Mouse (Mus musculus) ovary, adult 2 months (tissue): Measurements from ENCODE around the gene Elane. TPM values are rescaled to one million over a fixed set of nuclear protein-coding genes. Genes with fewer than 3 reads are reported as not detected.

Source experiments
- polyA plus RNA-seq: library from polyadenylated mRNA; depleted of rRNA; stranded (reverse); fragments of >200 nt; gene quantifications from 2 replicates; pipeline ENCODE4 v1.2.3, GENCODE M21; 2012; rRNA removed

The Elane gene
- 0.20 and 1.7 TPM in 2 replicates for polyA plus RNA-seq

DNA sequence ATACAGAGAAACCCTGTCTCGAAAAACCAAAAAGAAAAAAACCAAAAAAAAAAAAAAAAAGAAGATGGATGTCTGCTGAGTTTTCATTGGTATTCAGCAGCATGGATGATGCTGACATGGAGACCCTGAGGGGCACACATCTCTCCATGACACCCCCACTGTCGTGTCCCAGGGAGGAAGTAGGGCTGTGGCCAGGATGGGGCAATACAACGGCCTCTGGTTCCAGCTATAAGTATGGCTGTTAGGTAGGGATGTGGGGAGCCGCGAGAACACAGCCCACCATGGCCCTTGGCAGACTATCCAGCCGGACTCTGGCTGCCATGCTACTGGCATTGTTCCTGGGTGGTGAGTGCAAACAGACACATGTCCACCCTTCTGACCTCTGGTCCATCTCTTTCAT lies at the start of gene Elane:
Gene Elane (plus strand): TSS at position 194 of the 400 bp plus-strand sequence.

DNA sequence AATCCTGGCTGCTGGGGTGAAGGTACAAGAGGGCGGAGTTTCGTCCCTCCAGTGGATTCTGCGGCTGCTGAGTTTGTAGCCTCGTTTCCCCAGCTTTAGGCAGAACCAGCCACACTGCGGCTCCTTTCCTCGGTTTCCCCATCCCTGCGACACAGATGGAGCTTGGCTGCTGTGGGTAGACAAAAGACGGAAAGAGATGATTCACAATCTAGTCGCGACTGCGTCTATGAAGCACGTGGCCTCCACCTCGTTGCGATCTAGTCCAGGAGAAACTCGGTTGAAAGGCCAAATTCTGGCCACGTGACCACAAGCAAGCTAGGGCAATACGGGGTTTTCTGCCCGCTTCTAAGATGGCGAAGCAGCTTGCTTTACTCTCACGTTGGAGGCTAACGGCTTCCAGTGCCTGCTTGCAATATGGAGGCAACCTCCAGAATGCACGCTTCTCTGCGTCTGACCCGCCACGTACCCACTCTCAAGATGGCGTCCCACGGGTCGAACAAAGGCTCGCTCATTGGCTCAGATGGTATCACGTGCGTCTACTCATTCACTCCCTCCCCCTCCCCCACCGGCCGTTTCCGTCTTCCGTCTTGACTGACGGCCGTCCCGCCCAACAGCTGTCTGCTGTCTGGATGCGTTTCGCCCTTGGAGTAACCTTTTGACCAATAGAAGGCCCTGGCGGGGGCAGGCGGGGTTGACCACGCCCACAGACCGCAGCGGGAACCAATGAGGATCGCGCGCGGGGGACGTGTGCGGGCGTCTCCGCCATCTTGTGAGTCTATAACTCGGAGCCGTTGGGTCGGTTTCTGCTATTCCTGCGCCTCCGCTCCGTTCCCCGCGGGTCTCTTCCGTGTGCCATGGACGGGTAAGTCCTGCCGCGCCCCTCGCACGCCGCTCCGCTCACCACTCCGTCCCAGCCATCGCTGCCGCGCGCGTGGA lies 31.9 kb upstream of the Elane start, which contains the start of gene Ptbp1:
Gene Ptbp1 (plus strand): TSS at position 568 of the 936 bp plus-strand sequence.

DNA sequence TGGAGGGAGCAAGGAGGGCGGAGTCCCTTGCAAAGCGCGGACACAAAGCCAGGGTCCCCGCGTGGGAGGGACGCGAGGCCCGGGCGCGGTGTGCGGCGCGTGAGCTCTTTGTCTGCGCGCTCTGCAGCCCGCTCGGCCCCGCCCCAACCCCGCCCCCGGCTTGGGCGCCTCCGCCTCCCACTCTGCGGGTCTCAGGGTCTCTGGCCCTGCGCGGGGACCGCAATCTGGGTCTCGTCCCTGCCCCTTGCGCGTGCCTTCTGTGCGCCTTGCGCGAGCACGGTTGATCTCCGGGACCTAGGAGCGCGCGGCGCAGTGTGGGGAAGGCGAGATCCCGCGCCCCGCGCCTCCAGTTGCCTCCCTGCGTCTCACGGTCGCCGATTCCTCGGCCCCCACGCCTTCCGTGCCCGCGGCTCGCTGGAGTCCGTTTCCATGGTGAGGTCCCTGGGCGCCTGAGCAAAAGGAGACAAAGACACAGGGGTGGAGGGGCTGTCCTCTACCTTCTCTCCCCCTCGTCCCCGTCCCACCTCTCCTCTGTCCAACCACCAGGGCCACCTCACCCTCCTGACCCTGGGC lies 11.7 kb upstream of the Elane start, which contains the start of the genes Prtn3 and Plppr3:
Gene Prtn3 (plus strand): TSS at position 187 of the 573 bp plus-strand sequence.
Gene Plppr3 (minus strand): TSS at position 345 of the 573 bp plus-strand sequence.

GRCm38 (mm10) chr10:79890670-79891069 lies 4.6 kb downstream of the Elane start, which contains the start of gene Cfd:
TSS of gene Cfd (plus strand) at chr10:79890853.

DNA sequence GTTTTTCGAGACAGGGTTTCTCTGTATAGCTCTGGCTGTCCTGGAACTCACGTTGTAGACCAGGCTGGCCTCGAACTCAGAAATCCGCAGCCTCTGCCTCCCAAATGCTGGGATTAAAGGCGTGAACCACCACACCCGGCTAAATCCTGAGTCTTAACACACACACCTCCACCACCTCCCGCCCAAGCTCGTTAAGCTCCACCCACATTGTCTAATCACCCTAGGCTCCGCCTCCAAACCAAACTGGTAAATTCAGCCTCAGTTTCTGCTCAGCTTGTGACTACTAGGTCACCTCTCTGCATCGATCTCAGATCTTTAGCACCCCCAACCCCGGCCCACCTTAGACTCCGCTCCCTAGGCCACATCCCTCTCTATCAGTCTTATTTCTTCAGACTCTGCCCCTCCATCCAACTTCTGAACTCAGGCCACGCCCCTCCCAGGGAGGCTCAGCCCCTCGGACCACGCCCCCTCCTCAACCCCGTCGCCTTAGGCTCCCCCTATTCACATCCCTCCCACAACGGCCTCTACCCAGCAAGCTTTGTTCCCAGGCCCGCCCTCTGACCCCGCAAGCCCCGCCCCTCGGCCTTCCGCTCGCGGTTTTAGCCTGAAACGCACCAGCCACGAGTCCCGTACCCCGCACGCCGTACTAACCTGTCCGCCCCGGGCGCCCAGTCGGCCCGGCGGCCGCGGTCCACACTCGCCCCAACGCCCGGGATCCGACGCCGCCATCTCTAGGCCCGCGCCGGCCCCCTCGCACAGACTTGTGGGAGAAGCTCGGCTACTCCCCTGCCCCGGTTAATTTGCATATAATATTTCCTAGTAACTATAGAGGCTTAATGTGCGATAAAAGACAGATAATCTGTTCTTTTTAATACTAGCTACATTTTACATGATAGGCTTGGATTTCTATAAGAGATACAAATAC lies 22.4 kb downstream of the Elane start, which contains the start of gene Med16:
Gene Med16 (minus strand): TSS at position 757 of the 925 bp plus-strand sequence.

DNA sequence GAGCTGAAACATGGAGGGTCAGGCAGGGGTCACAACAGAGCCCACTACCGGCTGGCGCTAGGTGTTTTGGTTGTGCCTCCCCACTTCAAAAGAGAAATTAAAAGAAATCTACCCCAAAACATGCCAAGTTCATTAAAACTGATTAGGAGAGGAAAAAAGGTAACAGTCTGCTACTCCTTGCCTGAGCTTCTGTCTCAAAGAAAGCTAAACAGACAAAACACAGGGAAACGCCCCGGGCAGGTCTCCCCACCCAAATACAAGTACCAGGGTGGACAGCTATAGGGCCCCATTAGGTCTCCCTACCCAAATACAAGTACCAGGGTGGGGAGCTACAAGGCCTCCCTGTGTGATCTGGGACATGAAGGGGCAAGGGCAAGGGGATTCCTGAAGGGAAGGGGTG lies 24.5 kb downstream of the Elane start, which contains the start of gene Gm26602:
Gene Gm26602 (plus strand): TSS at position 301 of the 400 bp plus-strand sequence.

GRCm38 (mm10) chr10:79916808-79917531 lies 30.9 kb downstream of the Elane start, which contains the start of gene Kiss1r:
TSS of gene Kiss1r (plus strand) at chr10:79916971.

GRCm38 (mm10) chr10:79920958-79921535 lies 35.0 kb downstream of the Elane start, which contains the start of gene R3hdm4:
TSS of gene R3hdm4 (minus strand) at chr10:79921208.

DNA sequence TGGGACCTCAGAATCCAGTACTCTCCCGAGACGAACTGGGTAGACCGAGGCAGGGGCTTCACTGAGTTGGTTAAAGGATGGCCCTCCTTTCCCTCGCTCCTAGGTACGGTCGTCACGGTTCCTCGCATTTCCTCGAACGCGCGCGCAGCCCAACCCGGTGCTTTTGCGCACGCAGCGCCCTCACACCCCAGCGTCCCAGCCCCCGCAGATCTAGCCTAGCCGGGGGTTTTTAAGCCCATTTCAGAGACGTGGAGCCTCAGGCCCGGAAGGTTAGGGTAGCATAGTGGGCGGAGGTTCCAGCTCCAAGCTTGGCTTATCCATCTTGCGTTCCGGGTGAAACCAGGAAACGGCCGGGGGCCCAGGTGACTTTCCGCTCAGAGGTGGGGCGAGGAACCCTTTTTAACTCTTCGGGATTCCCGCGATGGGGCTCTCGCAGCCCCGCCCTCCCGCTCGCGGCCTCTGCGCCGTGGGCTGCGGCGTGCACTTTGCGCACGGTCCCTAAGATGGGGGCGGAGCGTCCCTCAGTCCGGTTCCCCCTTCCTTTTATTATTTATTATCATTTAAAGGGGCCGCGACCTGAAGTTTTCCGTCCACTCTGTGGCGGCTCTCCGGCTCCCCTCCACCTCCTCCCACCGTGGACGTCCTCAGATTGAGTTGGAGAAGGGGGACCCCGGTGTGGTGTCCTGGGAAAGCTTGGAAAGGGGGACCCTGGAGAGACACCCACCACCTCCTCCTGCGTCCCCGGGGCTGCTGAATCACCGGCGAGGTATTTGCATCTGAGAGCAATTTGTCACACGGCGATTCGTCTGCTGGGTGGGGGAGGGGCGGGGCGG lies 40.7 kb downstream of the Elane start, which contains the start of gene Arid3a:
Gene Arid3a (plus strand): TSS at position 553 of the 833 bp plus-strand sequence.

Other genes with a start within 250 kb of the Elane start
- gene Shc2, start 248.3 kb upstream of the Elane start, polyA plus RNA-seq, result 23.4 and 27.1 TPM in 2 replicates
- not detected in 2 replicates for gene Odf3l2, start 240.5 kb upstream of the Elane start, polyA plus RNA-seq
- gene Madcam1, start 221.7 kb upstream of the Elane start, polyA plus RNA-seq, result 0.37 and 0.41 TPM in 2 replicates
- 157 and 195 TPM in 2 replicates for gene Tpgs1, start 216.9 kb upstream of the Elane start, polyA plus RNA-seq
- 105 and 140 TPM in 2 replicates for gene Cdc34, start 204.1 kb upstream of the Elane start, polyA plus RNA-seq
- gene Gzmm, start 197.2 kb upstream of the Elane start, polyA plus RNA-seq, result 0.38 and 0.59 TPM in 2 replicates
- 812 and 1,288 TPM in 2 replicates for gene Bsg, start 181.8 kb upstream of the Elane start, polyA plus RNA-seq
- gene Hcn2, start 169.6 kb upstream of the Elane start, polyA plus RNA-seq, result 15.6 and 16.5 TPM in 2 replicates
- 87.5 and 91.0 TPM in 2 replicates for gene Polrmt, start 139.7 kb upstream of the Elane start, polyA plus RNA-seq
- 0.14 TPM in 1 of 2 replicates, not detected in the other for gene Fgf22, start 131.2 kb upstream of the Elane start, polyA plus RNA-seq
- gene Rnf126, start 119.3 kb upstream of the Elane start, polyA plus RNA-seq, result 308 and 375 TPM in 2 replicates
- 44.1 and 45.1 TPM in 2 replicates for gene Fstl3, start 109.0 kb upstream of the Elane start, polyA plus RNA-seq
- gene Prss57, start 95.3 kb upstream of the Elane start, polyA plus RNA-seq, result 0.20 and 0.37 TPM in 2 replicates
- gene Palm, start 92.7 kb upstream of the Elane start, polyA plus RNA-seq, result 90.7 and 101 TPM in 2 replicates
- 5.1 and 6.2 TPM in 2 replicates for gene Misp, start 65.3 kb upstream of the Elane start, polyA plus RNA-seq
- 420 and 461 TPM in 2 replicates for gene Ptbp1, start 31.8 kb upstream of the Elane start, polyA plus RNA-seq
- gene Prtn3, start 11.8 kb upstream of the Elane start, polyA plus RNA-seq, result 9.7 and 11.8 TPM in 2 replicates
- gene Plppr3, start 11.6 kb upstream of the Elane start, polyA plus RNA-seq, result 55.3 and 72.1 TPM in 2 replicates
- 3,404 and 4,096 TPM in 2 replicates for gene Cfd, start 4.6 kb downstream of the Elane start, polyA plus RNA-seq
- 147 and 148 TPM in 2 replicates for gene Med16, start 22.7 kb downstream of the Elane start, polyA plus RNA-seq
- gene Gm26602, start 24.6 kb downstream of the Elane start, polyA plus RNA-seq, result not detected in 2 replicates
- gene Kiss1r, start 30.7 kb downstream of the Elane start, polyA plus RNA-seq, result 11.7 and 14.4 TPM in 2 replicates
- 253 and 262 TPM in 2 replicates for gene R3hdm4, start 35.0 kb downstream of the Elane start, polyA plus RNA-seq
- gene Arid3a, start 40.8 kb downstream of the Elane start, polyA plus RNA-seq, result 12.3 and 12.7 TPM in 2 replicates
- gene Wdr18, start 73.9 kb downstream of the Elane start, polyA plus RNA-seq, result 93.7 and 94.3 TPM in 2 replicates
- gene Grin3b, start 84.5 kb downstream of the Elane start, polyA plus RNA-seq, result 0.26 and 0.77 TPM in 2 replicates
- gene Tmem259, start 98.1 kb downstream of the Elane start, polyA plus RNA-seq, result 471 and 485 TPM in 2 replicates
- 287 and 331 TPM in 2 replicates for gene Cnn2, start 102.3 kb downstream of the Elane start, polyA plus RNA-seq
- 20.1 and 25.5 TPM in 2 replicates for gene Abca7, start 110.2 kb downstream of the Elane start, polyA plus RNA-seq
- gene Arhgap45, start 130.4 kb downstream of the Elane start, polyA plus RNA-seq, result 23.1 and 27.9 TPM in 2 replicates
- 406 and 421 TPM in 2 replicates for gene Polr2e, start 153.5 kb downstream of the Elane start, polyA plus RNA-seq
- gene Gpx4, start 160.9 kb downstream of the Elane start, polyA plus RNA-seq, result 613 and 620 TPM in 2 replicates
- 85.9 and 89.3 TPM in 2 replicates for gene Sbno2, start 219.3 kb downstream of the Elane start, polyA plus RNA-seq
- gene Stk11, start 229.6 kb downstream of the Elane start, polyA plus RNA-seq, result 186 and 203 TPM in 2 replicates